Mouse (Mus musculus): Measurements from ENCODE around the gene Fndc3b.

Gene Fndc3b

DNA sequence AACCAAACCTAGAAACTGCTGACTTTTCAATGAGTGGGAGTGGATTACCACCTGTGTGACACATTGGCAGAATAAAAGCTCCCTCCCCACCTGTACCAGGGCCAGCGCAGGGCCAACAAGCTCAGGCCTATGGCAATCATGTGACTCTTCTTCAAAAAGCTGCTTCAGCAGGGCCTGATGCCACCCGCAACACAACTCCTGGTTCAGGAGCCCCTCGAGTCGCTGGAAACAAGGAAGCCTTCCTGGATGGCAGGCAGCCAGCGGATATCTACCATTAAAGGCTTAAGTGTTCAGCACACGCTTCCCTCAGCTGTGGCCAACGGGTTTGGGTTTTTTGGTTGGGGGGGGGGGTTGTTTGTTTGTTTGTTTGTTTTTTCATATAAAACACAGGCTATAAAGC is 37.4 kb downstream of the Fndc3b start:
- DNase-seq (ENCODE audit: extremely low read depth, low read depth, low spot score) = no peak

DNA sequence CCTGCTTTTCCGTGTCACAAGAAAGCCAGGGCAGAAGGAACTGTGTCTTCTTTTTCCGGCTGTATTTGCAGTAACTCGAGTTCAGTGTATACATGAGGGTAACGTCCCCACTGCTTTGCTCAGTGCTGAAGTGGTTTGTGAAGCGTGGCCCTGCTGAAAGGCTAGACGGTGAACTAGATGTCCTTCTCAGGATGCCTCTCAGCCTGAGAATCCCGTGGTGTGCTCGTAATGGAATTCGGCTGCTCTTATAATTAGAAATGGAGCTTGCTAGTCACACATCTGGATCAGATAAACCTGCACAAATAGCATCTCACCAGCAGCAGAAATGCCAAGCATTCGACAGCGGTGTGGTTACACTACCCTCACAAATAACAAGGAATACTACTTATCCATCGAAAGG is 40.7 kb downstream of the Fndc3b start:
- no peak for DNase-seq (ENCODE audit: extremely low read depth, low read depth, low spot score)

DNA sequence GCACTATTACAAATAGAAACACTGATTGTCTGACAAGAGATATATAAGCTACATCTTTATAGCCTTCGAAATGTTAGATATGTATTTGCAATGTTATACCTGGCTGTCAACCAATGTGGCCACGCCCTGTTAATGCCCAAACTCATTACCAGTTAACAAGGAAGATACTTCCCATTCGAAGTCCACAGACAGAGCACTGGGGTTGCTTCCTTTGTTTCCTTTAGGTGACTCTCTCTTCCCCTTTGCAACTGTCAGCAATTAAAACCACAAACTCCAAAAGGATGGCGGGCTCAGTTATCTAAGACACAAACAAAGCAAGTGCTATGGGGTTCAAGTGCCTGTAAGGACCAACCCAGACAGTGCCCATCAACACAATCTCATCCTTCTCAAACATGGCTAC is 43.8 kb downstream of the Fndc3b start:
- no peak for DNase-seq (ENCODE audit: extremely low read depth, low read depth, low spot score)

DNA sequence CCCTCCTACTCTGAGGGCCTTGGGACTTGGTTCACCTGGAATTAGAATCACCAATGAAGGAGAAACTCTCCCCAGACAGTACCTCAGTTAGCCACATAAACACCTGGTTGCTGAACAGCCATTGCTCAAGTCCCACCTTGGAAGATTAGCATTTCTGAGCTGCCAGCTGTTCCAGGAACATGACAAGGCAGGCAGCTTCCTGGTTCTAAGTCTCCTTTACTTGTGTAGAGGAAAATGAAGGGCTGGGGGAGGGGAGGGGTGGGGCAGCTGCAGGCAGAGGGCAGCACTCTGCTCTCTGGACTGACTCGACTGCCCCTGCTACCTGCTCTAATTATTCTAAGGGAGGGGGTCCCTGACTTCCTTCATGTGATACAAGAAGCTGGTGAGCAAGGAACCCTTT is 45.8 kb downstream of the Fndc3b start:
- no peak for DNase-seq (ENCODE audit: extremely low read depth, low read depth, low spot score)

DNA sequence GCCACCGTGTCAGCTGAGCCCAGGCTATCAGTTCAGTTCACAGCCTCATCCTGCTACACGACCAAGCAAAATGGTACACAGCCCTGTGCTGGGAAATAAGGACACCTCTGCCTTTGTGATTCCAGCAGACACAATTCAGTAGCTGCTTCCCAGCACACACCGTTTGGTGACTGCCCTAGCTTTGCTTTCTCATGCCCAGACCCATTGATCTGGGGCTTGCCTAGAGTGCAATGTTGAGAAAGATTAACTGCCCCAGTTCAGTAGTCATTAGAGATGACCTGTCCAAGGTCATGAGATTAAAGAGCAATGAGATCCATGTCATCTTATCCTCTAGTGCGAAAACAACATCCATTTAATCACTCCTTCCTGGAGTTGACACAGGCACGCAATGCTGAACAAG is 47.9 kb downstream of the Fndc3b start:
- no peak for DNase-seq (ENCODE audit: extremely low read depth, low read depth, low spot score)

DNA sequence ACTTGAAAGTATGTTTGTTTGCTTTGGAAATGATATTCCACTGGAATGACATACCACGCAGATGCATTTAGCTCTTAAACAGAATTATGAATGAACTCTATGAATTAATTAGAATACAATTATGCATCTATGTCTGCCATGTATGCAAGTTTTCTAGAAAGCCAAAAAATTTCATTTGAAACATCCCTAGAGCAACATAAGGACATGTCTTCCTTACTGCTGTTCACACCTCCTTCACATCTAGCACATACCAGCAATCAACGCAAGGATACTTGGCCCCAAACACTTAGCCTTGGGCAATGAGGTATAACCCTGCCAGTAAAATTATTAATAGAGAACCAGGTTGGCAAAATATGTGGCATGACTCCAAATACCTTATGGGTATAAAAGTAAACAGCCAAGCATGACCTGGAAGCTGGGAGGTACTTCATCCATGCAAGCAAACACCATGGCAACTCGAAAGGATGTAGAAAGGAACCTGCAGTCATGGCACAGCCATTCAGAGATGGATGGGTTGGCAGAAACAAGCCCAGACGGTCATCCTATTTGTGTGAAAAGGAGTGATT is 52.8 kb downstream of the Fndc3b start:
- DNase-seq (ENCODE audit: extremely low read depth, low read depth, low spot score) = no peak

DNA sequence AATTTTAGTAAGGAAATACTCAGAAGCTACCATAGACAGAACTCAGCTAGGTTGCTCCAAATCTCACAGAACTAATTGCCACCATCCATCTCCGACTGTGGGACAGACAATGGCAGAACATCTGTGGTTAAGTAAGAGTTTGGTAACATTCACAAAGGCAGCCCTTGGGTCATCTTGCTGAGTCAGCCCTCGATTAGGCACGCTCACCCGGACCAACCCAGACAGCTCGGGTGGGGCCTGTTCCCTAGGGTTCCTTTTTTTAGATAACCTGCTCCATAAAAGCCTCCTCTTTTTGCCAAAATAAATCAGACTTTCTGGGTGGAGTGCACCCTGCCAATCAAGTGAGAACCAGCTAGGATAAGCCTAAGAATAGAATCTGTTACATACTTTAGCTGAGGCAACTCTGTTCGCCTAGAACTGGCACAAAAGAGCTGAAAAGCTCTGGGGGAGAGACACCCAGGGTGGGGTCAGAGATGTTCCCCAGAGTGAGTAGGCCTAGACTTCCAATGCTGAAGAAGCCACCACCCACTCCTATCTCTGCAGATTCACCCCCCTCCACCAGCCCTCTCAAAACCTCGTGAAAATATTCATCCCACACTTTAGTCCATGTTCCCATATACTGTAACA is 54.2 kb downstream of the Fndc3b start:
- no peak for DNase-seq (ENCODE audit: extremely low read depth, low read depth, low spot score)

DNA sequence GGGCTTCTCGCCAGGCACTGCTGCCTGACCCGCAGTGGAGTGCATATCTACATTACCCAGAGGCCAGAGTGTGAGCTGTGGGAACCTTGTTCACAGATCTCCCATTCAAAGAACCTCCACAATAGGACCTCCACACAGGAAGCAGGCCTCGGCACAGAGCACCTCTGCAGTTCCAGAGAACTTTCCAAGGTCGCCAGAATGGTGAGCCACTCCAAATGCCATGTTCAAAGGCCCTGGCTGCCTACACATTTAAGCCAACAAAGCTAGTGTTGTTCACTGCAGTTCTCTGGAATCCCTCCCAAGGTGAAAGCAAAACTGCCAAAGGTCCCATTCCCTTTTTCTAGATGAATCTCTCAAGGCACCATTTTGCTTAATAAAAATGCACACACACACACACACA is 55.4 kb downstream of the Fndc3b start:
- DNase-seq (ENCODE audit: extremely low read depth, low read depth, low spot score) = no peak

DNA sequence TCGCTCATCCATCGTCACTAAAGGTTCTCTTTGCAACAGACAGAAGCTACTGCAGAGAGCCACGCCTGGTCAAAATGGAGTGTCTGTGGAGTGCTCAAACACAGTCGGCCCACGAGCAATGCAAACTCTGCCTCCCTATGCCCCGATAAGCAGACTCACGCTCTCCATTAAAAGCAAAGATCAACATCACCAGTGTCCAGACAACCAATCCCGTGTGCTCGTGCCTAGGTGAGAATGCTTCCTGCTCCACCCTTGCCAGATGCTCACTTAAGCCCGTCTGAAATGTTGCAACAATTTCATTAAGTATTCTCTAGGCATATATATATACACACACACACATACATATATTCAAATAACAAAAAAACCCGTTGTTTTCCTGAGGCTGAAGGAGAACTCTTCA is 56.1 kb downstream of the Fndc3b start:
- DNase-seq (ENCODE audit: extremely low read depth, low read depth, low spot score) = no peak

DNA sequence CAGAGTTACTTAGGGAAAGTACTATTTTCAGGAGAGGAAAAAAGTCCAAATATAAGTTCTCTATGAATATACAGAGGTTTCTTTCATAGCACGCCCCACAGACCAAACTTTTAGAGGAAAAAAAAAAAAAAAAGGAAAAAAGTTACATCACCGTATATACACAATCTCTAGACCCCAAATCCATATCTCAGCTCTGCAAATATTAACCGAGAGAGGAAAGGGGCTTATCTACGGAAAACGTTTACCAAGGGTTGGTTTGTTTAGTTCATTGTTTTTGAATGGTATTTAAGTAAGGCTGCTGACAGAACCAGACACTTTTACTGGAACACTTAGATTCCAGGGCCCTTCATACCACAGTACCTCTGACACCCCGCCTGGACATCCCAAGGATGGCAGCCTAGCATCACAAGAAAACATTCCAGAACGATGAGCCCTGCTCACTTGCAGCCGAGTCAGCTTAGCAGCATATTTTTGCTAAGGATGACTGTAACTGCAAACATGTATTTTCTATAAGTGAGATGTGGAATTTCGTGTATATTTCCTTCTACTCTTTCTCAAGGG is 58.6 kb downstream of the Fndc3b start:
- no peak for DNase-seq (ENCODE audit: extremely low read depth, low read depth, low spot score)

DNA sequence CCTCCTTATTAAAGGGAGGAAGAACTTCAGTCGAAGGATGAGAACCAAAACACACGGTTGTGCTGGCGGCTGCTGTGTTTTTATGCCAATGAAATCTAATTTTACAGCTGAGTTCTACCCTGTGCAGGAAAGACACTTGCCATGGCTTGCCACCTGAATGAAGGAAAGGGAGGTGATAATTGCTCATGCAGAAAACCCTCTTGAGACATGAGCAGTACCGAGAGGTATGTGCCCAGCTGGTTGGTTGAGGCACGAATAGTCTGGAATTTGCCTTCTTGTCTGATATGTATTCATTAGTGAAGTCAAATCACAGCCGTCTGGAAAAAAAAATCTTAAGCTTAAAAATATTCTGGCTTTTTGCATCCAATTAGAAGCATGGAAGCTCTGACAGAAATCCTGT is 59.4 kb downstream of the Fndc3b start:
- DNase-seq (ENCODE audit: extremely low read depth, low read depth, low spot score) = no peak

DNA sequence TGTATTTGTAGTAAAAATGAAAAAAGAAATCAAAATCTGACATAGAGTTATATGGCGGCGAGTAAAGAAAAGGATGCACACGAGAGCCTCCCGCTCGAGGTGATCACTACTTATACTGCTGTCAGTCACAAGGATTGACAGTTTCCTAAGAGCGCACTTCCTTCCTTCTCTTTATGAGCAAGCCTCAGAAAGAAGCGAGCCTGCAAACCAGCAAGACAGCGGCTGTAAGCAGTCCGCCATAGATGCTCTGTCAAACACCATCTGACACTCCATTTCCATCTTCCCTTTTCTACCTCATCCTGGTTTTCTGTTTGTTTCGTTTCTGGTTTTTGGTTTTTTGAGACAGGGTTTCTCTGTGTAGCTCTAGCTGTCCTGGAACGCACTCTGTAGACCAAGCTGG is 61.0 kb downstream of the Fndc3b start:
- DNase-seq (ENCODE audit: extremely low read depth, low read depth, low spot score) = no peak

DNA sequence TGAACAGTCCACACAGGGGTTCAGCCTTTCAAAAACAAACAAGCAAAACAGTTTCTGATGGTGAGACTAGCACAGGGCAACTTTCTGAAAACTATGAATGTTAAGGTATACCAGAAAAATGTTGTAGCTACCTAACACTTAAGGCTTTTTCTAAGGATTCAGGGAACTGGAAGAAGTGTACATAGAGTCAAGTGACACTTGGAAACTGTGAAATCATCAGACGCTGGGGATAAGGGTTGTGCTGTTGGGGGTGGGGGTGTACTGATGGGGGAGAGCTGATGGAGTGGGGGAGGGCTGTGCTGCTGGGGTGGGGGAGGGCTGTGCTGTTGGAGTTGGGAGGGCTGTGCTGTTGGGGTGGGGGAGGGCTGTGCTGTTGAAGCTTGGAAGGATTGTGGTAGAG is 61.8 kb downstream of the Fndc3b start:
- DNase-seq (ENCODE audit: extremely low read depth, low read depth, low spot score) = no peak

DNA sequence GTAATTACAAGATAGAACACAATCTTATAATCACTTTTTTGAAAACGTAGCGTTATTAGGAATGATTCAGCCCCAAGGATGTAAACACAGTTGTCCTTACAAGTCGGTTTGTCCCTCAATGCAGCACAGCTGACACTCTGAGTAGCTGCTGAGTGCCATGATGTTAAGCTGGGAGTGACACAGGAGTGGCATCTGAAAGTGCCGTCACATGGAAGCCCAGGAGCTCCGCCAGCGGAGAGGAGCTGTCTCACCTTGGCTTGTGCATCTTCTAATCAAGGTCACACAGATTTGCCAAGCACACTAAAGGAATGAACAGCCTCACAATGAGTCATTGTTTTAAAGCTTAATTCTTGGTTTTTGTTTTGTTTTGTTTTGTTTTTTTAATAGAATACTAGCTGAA is 68.7 kb downstream of the Fndc3b start:
- no peak for DNase-seq (ENCODE audit: extremely low read depth, low read depth, low spot score)

DNA sequence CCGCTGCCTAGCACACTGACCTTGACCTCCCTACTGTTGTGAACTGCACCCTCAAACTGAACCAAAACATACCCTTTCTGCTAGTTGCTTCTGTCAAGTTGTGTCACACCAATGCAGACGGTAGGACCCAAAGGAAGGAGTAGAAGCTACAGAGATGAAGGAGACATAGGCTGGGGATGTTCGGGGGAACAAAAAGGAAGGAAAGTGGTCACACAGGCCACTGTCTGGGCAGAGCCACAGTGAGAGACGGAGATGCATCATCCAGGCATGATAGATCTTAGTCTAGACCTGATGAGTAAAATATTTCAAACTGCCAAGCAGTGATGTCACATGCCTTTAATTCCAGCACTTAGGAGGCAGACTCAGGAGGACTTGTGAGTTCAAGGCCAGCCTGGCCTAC is 71.4 kb downstream of the Fndc3b start:
- DNase-seq (ENCODE audit: extremely low read depth, low read depth, low spot score) = no peak

DNA sequence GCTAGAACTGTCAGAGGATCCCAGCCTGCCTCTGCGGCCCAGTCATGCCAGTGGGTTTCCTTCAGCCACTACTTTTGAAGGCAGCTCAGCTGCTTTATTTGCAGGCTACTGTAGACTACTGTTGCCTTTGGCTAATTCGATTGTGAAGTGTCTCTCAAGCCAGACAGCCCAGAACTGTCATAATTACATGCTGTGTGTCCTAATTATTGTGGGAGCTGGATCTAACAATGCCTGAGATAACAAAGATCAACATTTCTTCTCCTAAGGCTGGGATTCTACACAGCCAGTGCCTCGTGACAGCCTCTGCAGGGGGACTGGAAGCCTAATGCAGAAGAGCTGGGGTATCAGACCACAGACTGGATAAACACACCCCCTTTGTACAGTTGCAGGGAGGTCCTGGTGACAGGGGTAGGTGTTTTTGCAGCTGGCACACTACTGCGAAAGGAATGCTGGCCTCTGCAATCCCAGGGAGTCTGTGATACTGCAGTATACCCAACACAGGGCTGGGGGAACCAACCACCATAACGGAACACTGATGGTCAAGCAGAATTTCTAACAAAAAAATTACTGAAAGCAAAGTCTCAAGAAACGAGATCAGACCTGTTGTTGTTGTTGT is 74.0 kb downstream of the Fndc3b start:
- DNase-seq (ENCODE audit: extremely low read depth, low read depth, low spot score) = no peak

DNA sequence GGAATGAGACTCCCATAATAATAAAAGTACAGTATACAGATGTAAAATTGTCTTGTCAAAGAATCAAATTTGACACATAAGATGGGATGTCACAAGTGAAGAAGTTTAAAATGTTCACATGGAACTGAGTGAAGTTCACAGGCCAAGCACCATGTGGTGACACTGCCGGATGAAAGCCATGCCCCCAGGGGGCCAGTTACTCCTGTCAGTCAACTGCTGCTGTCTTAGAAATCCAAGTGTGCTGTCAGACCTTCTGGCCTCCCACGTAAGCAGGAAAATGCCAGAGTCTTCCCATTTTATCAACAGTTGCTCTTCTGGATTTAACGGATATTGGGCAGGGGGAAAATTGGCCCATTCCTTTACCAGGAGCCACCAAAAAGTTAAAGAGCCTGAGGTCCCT is 75.3 kb downstream of the Fndc3b start:
- no peak for DNase-seq (ENCODE audit: extremely low read depth, low read depth, low spot score)

DNA sequence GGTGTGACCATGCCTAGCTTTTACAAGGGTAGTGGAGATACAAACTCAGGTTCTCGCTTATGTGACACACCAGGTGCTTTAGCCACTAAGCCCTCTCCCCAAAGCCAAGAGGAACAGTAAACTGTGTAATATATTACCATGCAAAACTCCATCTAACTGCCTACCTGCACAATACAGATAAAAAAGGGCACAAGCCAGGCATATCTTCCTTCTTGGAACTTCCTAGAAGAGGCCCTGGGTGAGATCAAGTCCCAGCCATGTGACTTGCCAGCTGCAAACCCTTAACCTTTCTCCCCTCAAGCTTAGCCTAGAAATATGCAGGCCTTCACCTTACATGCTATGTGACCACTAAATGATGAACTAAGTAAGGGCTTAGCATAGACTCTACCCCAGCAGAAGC is 78.2 kb downstream of the Fndc3b start:
- no peak for DNase-seq (ENCODE audit: extremely low read depth, low read depth, low spot score)

DNA sequence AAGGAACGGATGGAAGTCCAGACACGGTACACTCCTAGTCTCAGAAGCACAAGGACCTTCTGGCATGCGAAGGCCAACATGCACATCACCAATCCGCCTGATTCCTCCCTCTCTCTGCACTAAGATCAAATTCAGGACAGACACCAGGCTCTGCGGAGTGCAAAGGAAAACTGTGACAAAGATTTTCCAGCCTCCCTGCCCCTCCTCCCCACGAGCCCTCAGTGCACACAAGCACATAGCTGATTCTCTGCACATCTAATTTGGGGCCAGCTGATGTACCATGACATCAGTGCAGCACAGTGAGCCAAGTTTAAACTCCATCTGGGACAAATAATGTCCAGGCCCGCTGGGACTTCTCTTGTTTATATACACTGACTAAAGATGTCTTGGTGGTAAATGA is 80.0 kb downstream of the Fndc3b start:
- no peak for DNase-seq (ENCODE audit: extremely low read depth, low read depth, low spot score)

DNA sequence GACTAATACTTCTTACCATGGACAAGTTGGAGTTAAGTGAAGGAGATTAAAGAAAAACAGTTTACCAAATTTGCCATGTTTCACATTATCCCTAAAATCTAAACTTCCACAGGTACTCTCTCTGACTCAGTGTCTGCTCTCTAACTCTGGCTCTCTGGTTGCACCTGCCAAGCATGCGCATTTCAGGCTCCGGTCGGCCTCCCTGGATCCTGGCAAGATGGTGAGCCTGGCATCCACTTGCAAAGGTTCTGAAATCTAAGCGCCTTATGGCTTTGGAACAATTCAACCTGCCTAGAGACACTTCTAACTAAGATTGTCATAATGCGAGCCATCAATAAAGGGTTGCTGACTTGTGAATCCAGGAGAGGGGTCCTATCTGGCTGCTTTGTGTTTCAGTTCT is 81.4 kb downstream of the Fndc3b start:
- no peak for DNase-seq (ENCODE audit: extremely low read depth, low read depth, low spot score)

DNA sequence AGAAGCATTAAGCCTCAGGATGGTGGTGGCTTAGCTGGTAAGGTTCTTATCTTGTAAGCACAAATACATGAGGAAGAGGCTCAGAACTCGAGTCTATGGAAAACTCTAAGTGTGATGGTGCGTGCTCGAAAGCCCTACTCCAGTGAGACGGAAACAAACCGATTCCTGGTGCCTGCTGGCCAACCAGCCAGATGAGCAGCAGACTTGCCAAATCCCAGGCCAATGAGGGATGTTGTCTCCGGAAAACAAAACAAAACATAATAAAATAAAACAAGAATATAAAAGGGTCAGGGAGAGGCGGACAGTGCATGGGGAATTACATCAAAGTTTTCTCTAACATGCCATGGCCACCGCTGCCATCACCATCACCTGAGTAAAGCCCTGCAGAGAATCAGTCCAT is 84.8 kb downstream of the Fndc3b start:
- no peak for DNase-seq (ENCODE audit: extremely low read depth, low read depth, low spot score)

DNA sequence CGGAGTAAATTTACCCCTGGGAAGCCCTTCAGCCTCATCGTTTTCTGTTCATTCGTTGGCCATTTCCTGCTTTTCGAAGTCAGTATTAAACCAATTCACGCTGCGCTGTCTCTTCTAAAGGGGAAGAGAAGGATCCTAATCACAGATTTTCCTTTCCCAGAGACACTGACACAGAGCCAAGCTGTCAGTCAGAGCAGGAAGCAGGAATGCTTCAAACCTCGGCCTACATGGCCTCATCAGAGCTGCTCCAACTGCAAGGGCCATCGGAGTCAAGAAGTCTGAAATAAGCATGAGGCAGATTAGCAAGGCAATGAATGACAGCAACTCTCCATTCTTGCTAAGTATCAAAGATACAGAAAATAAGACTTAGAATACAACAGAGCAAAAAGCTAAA is 85.5 kb downstream of the Fndc3b start:
- no peak for DNase-seq (ENCODE audit: extremely low read depth, low read depth, low spot score)
